ENCODE assay signal across 8 mouse cellular contexts in the genomic region with DNA sequence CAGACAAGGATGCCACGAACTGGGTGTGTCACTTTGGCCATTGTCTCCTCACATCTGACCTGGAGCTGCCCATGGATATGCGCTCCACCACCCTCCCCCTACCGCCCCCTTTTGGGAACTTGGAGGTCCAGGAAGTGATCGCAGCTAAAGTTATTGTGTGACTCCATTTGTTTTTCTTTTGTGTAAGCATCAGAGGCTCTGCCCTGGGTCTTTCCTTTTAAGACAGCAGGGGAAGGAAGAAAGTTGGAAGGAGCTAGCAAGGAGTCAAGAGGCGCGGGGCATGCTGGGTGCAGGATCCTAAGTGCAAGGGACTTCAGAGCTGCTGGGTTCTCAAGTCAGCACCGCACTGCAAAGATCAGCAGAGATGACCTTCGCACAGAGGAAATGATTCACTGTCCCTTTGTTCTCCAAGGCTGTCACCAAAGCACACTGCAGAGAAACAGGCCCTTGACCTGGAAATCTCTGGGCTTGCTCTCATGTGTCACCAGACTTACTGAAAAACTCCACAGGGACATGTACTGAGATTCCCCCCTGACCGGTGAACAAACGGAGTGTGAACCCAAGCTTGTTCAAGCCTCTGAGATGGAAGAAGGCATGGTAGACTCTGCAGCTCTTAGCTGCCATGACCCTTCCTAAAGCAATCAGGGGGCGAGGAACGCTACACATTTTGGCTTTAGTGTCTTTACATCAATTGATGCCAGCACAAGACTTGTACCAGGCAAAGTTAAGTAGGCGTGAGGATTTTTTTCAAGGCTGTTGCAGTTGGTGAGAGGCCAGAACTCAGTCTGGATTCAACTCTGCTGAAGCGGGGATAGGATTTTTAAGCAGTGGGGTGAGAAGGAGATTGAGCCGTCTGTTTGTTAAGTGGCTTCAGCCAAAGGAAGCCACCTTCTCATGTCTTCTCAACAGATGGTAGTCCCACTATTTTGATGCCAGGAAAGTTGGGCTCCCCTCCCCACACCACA. TPM values are rescaled to one million over a fixed set of nuclear protein-coding genes. Genes with fewer than 3 reads are reported as not detected.
A peak's percentile ranks its signal among the peaks of the same experiment; 100 is the strongest.
DNase-seq lines count a peak whose midpoint lies in the region.

No protein-coding gene starts in this region.

- H3K27me3 ChIP-seq in embryonic facial prominence, embryonic 10.5 days (replicated peaks; ENCODE audit: low read depth, poor library complexity, severe bottlenecking) = peaks cover 20% of the 10 kb centered on the region; the same call in 1 of the 2 replicates

- intact Hi-C loops in heart, postnatal 14 days (cut with DNase I) = loop anchor here (5.0 kb wide), 3 partner anchors 33 to 358 kb away; a partner anchor contains a TSS

- H3K9me3 ChIP-seq in embryonic facial prominence, embryonic 10.5 days = no peaks in the 10 kb centered on the region

- peaks cover 47% of the 10 kb centered on the region for H3K4me1 ChIP-seq in embryonic facial prominence, embryonic 10.5 days

- peak overlapping the region; percentile 78 for H3K27ac ChIP-seq in embryonic facial prominence, embryonic 10.5 days (replicated peaks)

- no peaks in the 10 kb centered on the region for H3K36me3 ChIP-seq in embryonic facial prominence, embryonic 10.5 days (replicated peaks)

- peak overlapping the region; percentile 41 for H3K4me3 ChIP-seq in embryonic facial prominence, embryonic 10.5 days

- DNase-seq in cerebellum, postnatal 14 days = peak; percentile 38 to 49
- no peak for DNase-seq in cerebellum, adult 8-10 months
- DNase-seq in embryonic facial prominence, embryonic 10.5 days (ENCODE audit: low spot score) = peak; percentile 46
- peak; percentile 26 to 37 for DNase-seq in heart, postnatal 14 days
- DNase-seq in kidney, postnatal 4 days = peak; percentile 40 to 60
- DNase-seq in neural tube, embryonic 10.5 days (ENCODE audit: extremely low spot score, low spot score) = peak; percentile 60
- no peak for DNase-seq in testis, postnatal 10 days (ENCODE audit: low spot score)
- DNase-seq in layer of hippocampus, adult 8-10 months (ENCODE audit: low spot score in 2 of 2) = no peak

- WGBS in embryonic facial prominence, embryonic 10.5 days = 53% methylated on average over 15 of the region's 15 CpGs

RNA-seq across cellular contexts. Expression of a gene that starts 17.3 kb away (rescaled TPM):
- 0.23 and 0.65 TPM in 2 replicates for polyA plus RNA-seq in embryonic facial prominence, embryonic 10.5 days (2016; fragmentation: Nextera tagmentation; extraction: Ambion mirVana)
- total RNA-seq in heart, postnatal 14 days (2021) = 1 to 10 TPM; 1.1 TPM
- total RNA-seq in layer of hippocampus, adult 8-10 months (2022) = under 1 TPM in 2 of 4 experiments, not detected in 2; 0.25 to 0.43 TPM

RNA-seq across cellular contexts. Expression of a gene that starts 21.1 kb away (rescaled TPM):
- polyA plus RNA-seq in embryonic facial prominence, embryonic 10.5 days (2016; fragmentation: Nextera tagmentation; extraction: Ambion mirVana) = 11.5 and 11.7 TPM in 2 replicates
- 1 to 10 TPM; 1.9 to 2.4 TPM for total RNA-seq in heart, postnatal 14 days (2021)
- total RNA-seq in layer of hippocampus, adult 8-10 months (2022) = 1 to 10 TPM; 2.4 to 4.2 (median 3.5) TPM

RNA-seq across cellular contexts. Expression of a gene that starts 22.3 kb away (rescaled TPM):
- 6.2 and 7.0 TPM in 2 replicates for polyA plus RNA-seq in embryonic facial prominence, embryonic 10.5 days (2016; fragmentation: Nextera tagmentation; extraction: Ambion mirVana)
- 10 to 100 TPM; 11.0 to 13.7 TPM for total RNA-seq in heart, postnatal 14 days (2021)
- 10 to 100 TPM; 12.5 to 14.6 (median 13.5) TPM for total RNA-seq in layer of hippocampus, adult 8-10 months (2022)

Comparison
In these comparisons a context has a peak if more than half of its experiments do, and no peak if none do; other contexts are left out.
1. DNase-seq: peak in cerebellum, postnatal 14 days (2 of 2), embryonic facial prominence, embryonic 10.5 days (single experiment), heart, postnatal 14 days (2 of 2), kidney, postnatal 4 days (2 of 2) and neural tube, embryonic 10.5 days (single experiment); none in cerebellum, adult 8-10 months (single experiment), testis, postnatal 10 days (single experiment) and layer of hippocampus, adult 8-10 months (0 of 2).